8 mouse cellular contexts compared by ENCODE assay signal in genomic region chr9:109054712-109055111, GRCm38 (mm10). TPM values are rescaled to one million over a fixed set of nuclear protein-coding genes. Genes with fewer than 3 reads are reported as not detected.
DNase-seq lines count a peak whose midpoint lies in the region; ATAC-seq and TF ChIP-seq lines count a peak whose summit lies in the region.

No protein-coding gene starts in this region.

- peaks cover 45% of the 10 kb centered on the region for H3K36me3 ChIP-seq in embryonic facial prominence, embryonic 12.5 days
- H3K36me3 ChIP-seq in heart, embryonic 10.5 days: peaks cover 62% of the 10 kb centered on the region
- H3K36me3 ChIP-seq in kidney, embryonic 14.5 days (ENCODE audit: control insufficient read depth, insufficient read depth, low read length): peaks cover 27% of the 10 kb centered on the region
- H3K36me3 ChIP-seq in liver, embryonic 11.5 days (ENCODE audit: control insufficient read depth, insufficient read depth, low read length): peaks cover 18% of the 10 kb centered on the region
- H3K36me3 ChIP-seq in stomach, postnatal 0 days (ENCODE audit: control insufficient read depth, insufficient read depth, low read length): peaks cover 20% of the 10 kb centered on the region

- peak; percentile 62 for ATAC-seq in embryonic facial prominence, embryonic 12.5 days (ENCODE audit: insufficient number of reproducible peaks, insufficient read depth, low FRiP score, low TSS enrichment)
- peak; percentile 79 for ATAC-seq in kidney, embryonic 14.5 days (ENCODE audit: low FRiP score, low TSS enrichment)
- ATAC-seq in liver, embryonic 11.5 days (replicated peaks; ENCODE audit: low FRiP score): peak; percentile 62
- ATAC-seq in monocyte, adult 5-6 weeks (replicated peaks; ENCODE audit: insufficient number of reproducible peaks, low FRiP score, low TSS enrichment, poor library complexity, severe bottlenecking): peak; percentile 61
- ATAC-seq in stomach, postnatal 0 days (ENCODE audit: low FRiP score, low TSS enrichment): peak; percentile 77

- DNase-seq in 416B (ENCODE audit: low read depth): peak; percentile 95
- peak; percentile 46 to 49 for DNase-seq in adrenal gland, adult 18-20 months (ENCODE audit: low spot score in 2 of 2)
- DNase-seq in heart, embryonic 10.5 days (ENCODE audit: low spot score): no peak
- DNase-seq in liver, embryonic 11.5 days (ENCODE audit: low spot score): no peak
- DNase-seq in stomach, postnatal 0 days (ENCODE audit: low spot score): peak; percentile 77

- peak overlapping the region; percentile 22 for H3K4me3 ChIP-seq in embryonic facial prominence, embryonic 12.5 days
- H3K4me3 ChIP-seq in heart, embryonic 10.5 days: peak overlapping the region; percentile 40
- peak overlapping the region; percentile 26 for H3K4me3 ChIP-seq in kidney, embryonic 14.5 days (ENCODE audit: low read length)
- H3K4me3 ChIP-seq in liver, embryonic 11.5 days (ENCODE audit: low read depth, low read length): peak overlapping the region; percentile 35
- peak overlapping the region; percentile 17 for H3K4me3 ChIP-seq in stomach, postnatal 0 days (ENCODE audit: low read depth, low read length)

- no peaks in the 10 kb centered on the region for H3K9me3 ChIP-seq in embryonic facial prominence, embryonic 12.5 days
- H3K9me3 ChIP-seq in heart, embryonic 10.5 days: no peaks in the 10 kb centered on the region
- H3K9me3 ChIP-seq in kidney, embryonic 14.5 days (ENCODE audit: control insufficient read depth, low read length): no peaks in the 10 kb centered on the region
- H3K9me3 ChIP-seq in liver, embryonic 11.5 days (ENCODE audit: control insufficient read depth, low read length): no peaks in the 10 kb centered on the region
- H3K9me3 ChIP-seq in stomach, postnatal 0 days (ENCODE audit: control insufficient read depth, low read length): no peaks in the 10 kb centered on the region

- H3K4me2 ChIP-seq in embryonic facial prominence, embryonic 12.5 days (replicated peaks): peak overlapping the region; percentile 42
- H3K4me2 ChIP-seq in kidney, embryonic 14.5 days (replicated peaks; ENCODE audit: low read depth, low read length): peak overlapping the region; percentile 49
- peak overlapping the region; percentile 64 for H3K4me2 ChIP-seq in liver, embryonic 11.5 days
- H3K4me2 ChIP-seq in stomach, postnatal 0 days (replicated peaks; ENCODE audit: low read depth): peak overlapping the region; percentile 50

- no peak for TF ChIP-seq CTCF in stomach, postnatal 0 days (IDR thresholded peaks at IDR 0.05; ENCODE audit: low read depth)

- no peaks in the 10 kb centered on the region for H3K27me3 ChIP-seq in embryonic facial prominence, embryonic 12.5 days
- no peaks in the 10 kb centered on the region for H3K27me3 ChIP-seq in heart, embryonic 10.5 days (ENCODE audit: insufficient read depth, poor library complexity, severe bottlenecking)
- no peaks in the 10 kb centered on the region for H3K27me3 ChIP-seq in kidney, embryonic 14.5 days (ENCODE audit: control insufficient read depth, insufficient read depth, low read length)
- H3K27me3 ChIP-seq in liver, embryonic 11.5 days (replicated peaks; ENCODE audit: control insufficient read depth, insufficient read depth, low read length): no peaks in the 10 kb centered on the region
- no peaks in the 10 kb centered on the region for H3K27me3 ChIP-seq in stomach, postnatal 0 days (ENCODE audit: control insufficient read depth, insufficient read depth, low read length)

- peak overlapping the region; percentile 36; the same call in 1 of the 2 replicates for H3K9ac ChIP-seq in embryonic facial prominence, embryonic 12.5 days
- H3K9ac ChIP-seq in kidney, embryonic 14.5 days (ENCODE audit: low read depth, low read length): peak overlapping the region; percentile 45; the same call in 1 of the 2 replicates
- peak overlapping the region; percentile 59 for H3K9ac ChIP-seq in liver, embryonic 11.5 days (ENCODE audit: low read depth, low read length)
- H3K9ac ChIP-seq in stomach, postnatal 0 days (ENCODE audit: low read length): peak overlapping the region; percentile 53

- WGBS in embryonic facial prominence, embryonic 12.5 days: 8% methylated on average over 6 of the region's 7 CpGs
- WGBS in heart, embryonic 10.5 days: 15% methylated on average over 7 of the region's 7 CpGs
- WGBS in kidney, embryonic 14.5 days: 0% methylated on average over 7 of the region's 7 CpGs
- 2% methylated on average over 6 of the region's 7 CpGs for WGBS in liver, embryonic 11.5 days
- WGBS in stomach, postnatal 0 days: 4% methylated on average over 7 of the region's 7 CpGs

- H3K27ac ChIP-seq in embryonic facial prominence, embryonic 12.5 days: peak overlapping the region; percentile 84
- H3K27ac ChIP-seq in heart, embryonic 10.5 days: peak overlapping the region; percentile 85
- H3K27ac ChIP-seq in kidney, embryonic 14.5 days (ENCODE audit: low read depth, low read length): peak overlapping the region; percentile 62
- peak overlapping the region; percentile 62 for H3K27ac ChIP-seq in liver, embryonic 11.5 days (ENCODE audit: low read depth, low read length)
- H3K27ac ChIP-seq in stomach, postnatal 0 days (replicated peaks): peak overlapping the region; percentile 88

- TF ChIP-seq EP300 in stomach, postnatal 0 days (optimal IDR thresholded peaks at IDR 0.05): no peak

- H3K4me1 ChIP-seq in embryonic facial prominence, embryonic 12.5 days: peaks cover 22% of the 10 kb centered on the region
- H3K4me1 ChIP-seq in heart, embryonic 10.5 days: peaks cover 34% of the 10 kb centered on the region
- peaks cover 16% of the 10 kb centered on the region; the same call in 1 of the 2 replicates for H3K4me1 ChIP-seq in kidney, embryonic 14.5 days (ENCODE audit: control insufficient read depth, insufficient read depth, low read length)
- H3K4me1 ChIP-seq in liver, embryonic 11.5 days (replicated peaks; ENCODE audit: control insufficient read depth, insufficient read depth, low read length): peaks cover 20% of the 10 kb centered on the region
- H3K4me1 ChIP-seq in stomach, postnatal 0 days (replicated peaks; ENCODE audit: control insufficient read depth, insufficient read depth): 0 out of 2 replicates have a peak, but pooled peaks cover 6% of the 10 kb centered on the region

RNA-seq across cellular contexts. Expression of gene Trex1, which starts 4.8 kb away (rescaled TPM):
- total RNA-seq in adrenal gland, adult 18-20 months (2021): 10 to 100 TPM; 15.8 to 21.6 TPM
- 10.3 and 13.1 TPM in 2 replicates for polyA plus RNA-seq in embryonic facial prominence, embryonic 12.5 days (2016; fragmentation: Nextera tagmentation; extraction: Ambion mirVana)
- polyA plus RNA-seq in heart, embryonic 10.5 days (2016; fragmentation: Nextera tagmentation; extraction: Ambion mirVana): 8.2 and 8.9 TPM in 2 replicates
- polyA plus RNA-seq in kidney, embryonic 14.5 days (2014; fragmentation: Nextera tagmentation; extraction: Ambion mirVana): 12.6 and 13.3 TPM in 2 replicates
- 8.9 and 9.7 TPM in 2 replicates for polyA plus RNA-seq in liver, embryonic 11.5 days (2014; fragmentation: Nextera tagmentation; extraction: Ambion mirVana)
- total RNA-seq in monocyte, adult 5-6 weeks (2017): 47.4 to 94.7 TPM (median 64.7 TPM) in 3 replicates
- 13.3 and 15.8 TPM in 2 replicates for polyA plus RNA-seq in stomach, postnatal 0 days (2015; fragmentation: Nextera tagmentation; extraction: Ambion mirVana)

RNA-seq across cellular contexts. Expression of gene Shisa5, which starts 16.3 kb away (rescaled TPM):
- total RNA-seq in adrenal gland, adult 18-20 months (2021): 100 to 1,000 TPM; 126 to 137 TPM
- 58.6 and 60.4 TPM in 2 replicates for polyA plus RNA-seq in embryonic facial prominence, embryonic 12.5 days (2016; fragmentation: Nextera tagmentation; extraction: Ambion mirVana)
- 58.2 and 68.5 TPM in 2 replicates for polyA plus RNA-seq in heart, embryonic 10.5 days (2016; fragmentation: Nextera tagmentation; extraction: Ambion mirVana)
- polyA plus RNA-seq in kidney, embryonic 14.5 days (2014; fragmentation: Nextera tagmentation; extraction: Ambion mirVana): 58.0 and 65.7 TPM in 2 replicates
- 33.7 and 34.3 TPM in 2 replicates for polyA plus RNA-seq in liver, embryonic 11.5 days (2014; fragmentation: Nextera tagmentation; extraction: Ambion mirVana)
- total RNA-seq in monocyte, adult 5-6 weeks (2017): 523 to 1,277 TPM (median 526 TPM) in 3 replicates
- 168 and 181 TPM in 2 replicates for polyA plus RNA-seq in stomach, postnatal 0 days (2015; fragmentation: Nextera tagmentation; extraction: Ambion mirVana)

RNA-seq across cellular contexts. Expression of gene Atrip, which starts 19.2 kb away (rescaled TPM):
- 10 to 100 TPM; 14.7 to 15.2 TPM for total RNA-seq in adrenal gland, adult 18-20 months (2021)
- 31.5 and 34.9 TPM in 2 replicates for polyA plus RNA-seq in embryonic facial prominence, embryonic 12.5 days (2016; fragmentation: Nextera tagmentation; extraction: Ambion mirVana)
- polyA plus RNA-seq in heart, embryonic 10.5 days (2016; fragmentation: Nextera tagmentation; extraction: Ambion mirVana): 20.6 and 26.8 TPM in 2 replicates
- 20.5 and 30.7 TPM in 2 replicates for polyA plus RNA-seq in kidney, embryonic 14.5 days (2014; fragmentation: Nextera tagmentation; extraction: Ambion mirVana)
- 24.3 and 28.9 TPM in 2 replicates for polyA plus RNA-seq in liver, embryonic 11.5 days (2014; fragmentation: Nextera tagmentation; extraction: Ambion mirVana)
- 11.1 to 17.6 TPM (median 15.7 TPM) in 3 replicates for total RNA-seq in monocyte, adult 5-6 weeks (2017)
- polyA plus RNA-seq in stomach, postnatal 0 days (2015; fragmentation: Nextera tagmentation; extraction: Ambion mirVana): 10.8 and 11.3 TPM in 2 replicates

RNA-seq across cellular contexts. Expression of gene Ccdc51, which starts 27.6 kb away (rescaled TPM):
- 10 to 100 TPM; 11.8 to 12.6 TPM for total RNA-seq in adrenal gland, adult 18-20 months (2021)
- polyA plus RNA-seq in embryonic facial prominence, embryonic 12.5 days (2016; fragmentation: Nextera tagmentation; extraction: Ambion mirVana): 13.9 and 15.0 TPM in 2 replicates
- 19.1 and 19.7 TPM in 2 replicates for polyA plus RNA-seq in heart, embryonic 10.5 days (2016; fragmentation: Nextera tagmentation; extraction: Ambion mirVana)
- polyA plus RNA-seq in kidney, embryonic 14.5 days (2014; fragmentation: Nextera tagmentation; extraction: Ambion mirVana): 13.5 and 14.7 TPM in 2 replicates
- polyA plus RNA-seq in liver, embryonic 11.5 days (2014; fragmentation: Nextera tagmentation; extraction: Ambion mirVana): 21.9 TPM in 2 replicates
- 3.6 to 10.0 TPM (median 9.5 TPM) in 3 replicates for total RNA-seq in monocyte, adult 5-6 weeks (2017)
- polyA plus RNA-seq in stomach, postnatal 0 days (2015; fragmentation: Nextera tagmentation; extraction: Ambion mirVana): 8.9 and 9.9 TPM in 2 replicates

RNA-seq across cellular contexts. Expression of gene Tma7, which starts 27.7 kb away (rescaled TPM):
- total RNA-seq in adrenal gland, adult 18-20 months (2021): 100 to 1,000 TPM; 319 to 392 TPM
- 757 TPM in 2 replicates for polyA plus RNA-seq in embryonic facial prominence, embryonic 12.5 days (2016; fragmentation: Nextera tagmentation; extraction: Ambion mirVana)
- polyA plus RNA-seq in heart, embryonic 10.5 days (2016; fragmentation: Nextera tagmentation; extraction: Ambion mirVana): 734 and 774 TPM in 2 replicates
- polyA plus RNA-seq in kidney, embryonic 14.5 days (2014; fragmentation: Nextera tagmentation; extraction: Ambion mirVana): 687 and 868 TPM in 2 replicates
- polyA plus RNA-seq in liver, embryonic 11.5 days (2014; fragmentation: Nextera tagmentation; extraction: Ambion mirVana): 716 and 742 TPM in 2 replicates
- 155 to 237 TPM (median 205 TPM) in 3 replicates for total RNA-seq in monocyte, adult 5-6 weeks (2017)
- polyA plus RNA-seq in stomach, postnatal 0 days (2015; fragmentation: Nextera tagmentation; extraction: Ambion mirVana): 416 and 424 TPM in 2 replicates

Comparison
In these comparisons a context has a peak if more than half of its experiments do, and no peak if none do; other contexts are left out.
1. DNase-seq: peak in 416B (single experiment), adrenal gland, adult 18-20 months (2 of 2) and stomach, postnatal 0 days (single experiment); none in heart, embryonic 10.5 days (single experiment) and liver, embryonic 11.5 days (single experiment).
2. Peak in every context shown above with its lines, with median percentiles within 50 percentile points of each other: ATAC-seq, H3K27ac ChIP-seq, H3K4me2 ChIP-seq, H3K4me3 ChIP-seq and H3K9ac ChIP-seq.